Mouse (Mus musculus): ENCODE measurements around the gene Hectd1.

The Hectd1 gene

DNA sequence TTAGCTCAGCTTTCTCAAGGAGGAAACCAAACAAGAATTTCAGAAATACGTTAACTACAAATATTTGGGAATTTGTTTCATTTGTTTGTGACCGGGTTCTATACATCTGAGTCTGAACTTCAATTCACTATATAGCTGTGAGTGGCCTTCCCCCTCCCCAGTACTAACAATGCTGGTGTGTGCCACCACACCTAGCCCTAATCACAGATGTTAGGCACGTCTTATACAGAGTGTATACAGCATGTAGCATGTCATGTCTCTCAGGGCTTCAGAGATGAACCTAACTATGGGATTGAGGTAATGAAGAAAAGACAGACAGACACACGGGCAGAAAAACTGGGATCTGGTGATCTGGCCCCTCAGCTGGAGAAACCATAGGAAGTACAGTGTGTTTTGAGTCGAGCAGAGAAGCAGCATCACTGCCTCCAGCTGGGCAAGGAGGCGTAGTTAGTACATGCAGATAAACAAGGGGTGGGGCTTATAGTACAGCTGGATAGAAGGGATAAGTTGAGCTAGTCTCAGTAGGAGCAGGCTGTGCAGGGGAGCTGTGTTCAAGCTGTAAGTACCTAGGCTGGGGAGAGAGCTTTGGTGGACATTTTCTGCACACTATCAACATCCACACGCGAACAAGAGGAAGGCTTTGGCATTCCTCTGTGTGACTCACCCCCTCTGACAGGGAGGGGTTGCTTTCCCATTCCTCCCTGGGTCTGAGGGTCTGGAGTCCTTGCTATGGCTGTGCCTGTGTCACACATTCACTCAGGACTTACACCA is 129.5 kb downstream of the Hectd1 start:
- no peak for DNase-seq

DNA sequence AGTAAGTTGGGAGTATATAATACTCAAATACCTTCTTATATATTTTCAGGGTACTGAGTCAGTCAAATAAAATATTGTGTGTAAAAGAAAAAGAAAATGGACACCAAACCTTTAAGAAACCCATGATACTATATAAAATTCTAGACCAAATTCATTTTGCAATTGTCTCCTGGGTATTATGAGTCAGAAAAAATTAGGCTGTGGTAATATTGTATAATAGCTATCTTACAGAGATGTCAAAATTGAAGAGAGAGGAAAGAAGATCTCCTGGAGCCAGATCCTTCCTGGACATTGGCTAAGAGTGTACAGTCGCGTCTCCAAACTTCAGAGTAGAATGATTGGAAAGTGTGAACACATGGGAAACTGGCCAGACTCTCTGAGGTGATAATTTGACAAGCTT is 133.2 kb downstream of the Hectd1 start:
- no peak for DNase-seq

DNA sequence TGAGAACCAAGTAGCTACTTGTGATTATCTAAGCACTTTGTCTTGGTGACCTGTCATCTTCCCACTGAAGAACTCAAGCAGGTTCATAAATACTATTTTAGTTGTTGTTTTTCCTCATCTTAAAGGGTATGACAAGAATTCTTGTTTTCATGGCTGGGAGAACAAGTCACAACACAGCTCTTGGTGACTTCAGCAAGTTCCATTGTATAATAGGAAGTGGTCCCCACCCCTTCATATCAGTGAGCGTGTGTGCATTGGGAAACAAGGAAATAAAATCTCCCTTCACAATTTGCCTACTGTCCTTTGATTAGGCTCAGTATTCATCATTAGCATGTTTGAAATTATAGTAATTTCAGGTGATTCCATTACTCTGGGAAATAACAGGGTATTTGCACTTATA is 134.4 kb downstream of the Hectd1 start:
- peak; percentile 52 for DNase-seq

DNA sequence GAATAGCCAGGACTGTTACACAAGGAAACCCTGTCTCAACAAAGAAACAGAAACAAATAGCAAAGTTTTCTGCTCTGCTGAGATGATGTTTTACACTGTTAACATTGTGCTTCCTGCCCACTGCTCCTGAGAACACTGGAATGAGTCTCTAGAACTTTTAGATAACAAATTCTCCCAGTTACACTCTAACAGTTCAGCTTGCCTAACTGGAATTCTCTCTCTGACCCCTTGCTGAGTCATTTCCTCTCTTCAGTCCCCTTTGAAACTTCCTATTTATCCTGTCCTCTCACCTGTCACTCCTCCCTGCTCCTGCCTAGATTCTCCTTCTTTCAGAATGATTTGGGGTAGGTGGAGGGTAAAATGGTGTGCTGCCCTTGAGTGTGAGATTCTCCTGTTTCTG is 135.2 kb downstream of the Hectd1 start:
- no peak for DNase-seq
